Mouse (Mus musculus): Measurements from ENCODE around the gene Nlk. TPM values are rescaled to one million over a fixed set of nuclear protein-coding genes. Genes with fewer than 3 reads are reported as not detected.

Gene Nlk
- polyA plus RNA-seq, 1 experiment from 2014 or later, result 14.9 TPM

GRCm38 (mm10) chr11:78708642-78709041, 11.5 kb upstream of the Nlk start:
- no peak overlapping the region for H3K27ac ChIP-seq (replicated peaks in 1 of 2; ENCODE audit: control insufficient read depth in 1 of 2, insufficient read depth in 1 of 2, low read depth in 2 of 2, low read length in 2 of 2)
- no peaks in the 10 kb centered on the region for H3K4me1 ChIP-seq (ENCODE audit: control insufficient read depth in 2 of 2, insufficient read depth in 2 of 2, low read length in 2 of 2)
- H3K9ac ChIP-seq (ENCODE audit: low read length), result no peak overlapping the region
- H3K9me3 ChIP-seq (ENCODE audit: control insufficient read depth, low read length), result no peaks in the 10 kb centered on the region
- H3K36me3 ChIP-seq (ENCODE audit: control insufficient read depth, insufficient read depth, low read length), result no peaks in the 10 kb centered on the region
- 64% methylated on average over 2 of the region's 2 CpGs for WGBS
- no peak overlapping the region for H3K4me3 ChIP-seq (ENCODE audit: control insufficient read depth in 1 of 2, insufficient read depth in 1 of 2, low read depth in 1 of 2, low read length in 2 of 2)
- H3K27me3 ChIP-seq (ENCODE audit: control insufficient read depth, insufficient read depth, low read length), result no peaks in the 10 kb centered on the region
- no peak for ATAC-seq (ENCODE audit: insufficient number of reproducible peaks, insufficient read depth, low FRiP score, low read depth)
- no peak overlapping the region for H3K4me2 ChIP-seq (ENCODE audit: low read length)

GRCm38 (mm10) chr11:78706026-78706425, 8.9 kb upstream of the Nlk start:
- H3K9me3 ChIP-seq (ENCODE audit: control insufficient read depth, low read length), result no peaks in the 10 kb centered on the region
- H3K4me3 ChIP-seq (ENCODE audit: control insufficient read depth in 1 of 2, insufficient read depth in 1 of 2, low read depth in 1 of 2, low read length in 2 of 2), result no peak overlapping the region
- no peaks in the 10 kb centered on the region for H3K36me3 ChIP-seq (ENCODE audit: control insufficient read depth, insufficient read depth, low read length)
- no peak overlapping the region for H3K4me2 ChIP-seq (ENCODE audit: low read length)
- H3K4me1 ChIP-seq (ENCODE audit: control insufficient read depth in 2 of 2, insufficient read depth in 2 of 2, low read length in 2 of 2), result no peaks in the 10 kb centered on the region
- ATAC-seq (ENCODE audit: insufficient number of reproducible peaks, insufficient read depth, low FRiP score, low read depth), result no peak; the same call in 1 of the 2 replicates
- no peak overlapping the region for H3K27ac ChIP-seq (replicated peaks in 1 of 2; ENCODE audit: control insufficient read depth in 1 of 2, insufficient read depth in 1 of 2, low read depth in 2 of 2, low read length in 2 of 2)
- no peaks in the 10 kb centered on the region for H3K27me3 ChIP-seq (ENCODE audit: control insufficient read depth, insufficient read depth, low read length)
- H3K9ac ChIP-seq (ENCODE audit: low read length), result no peak overlapping the region

- no peak overlapping the region for H3K4me3 ChIP-seq (ENCODE audit: control insufficient read depth in 1 of 2, insufficient read depth in 1 of 2, low read depth in 1 of 2, low read length in 2 of 2)
- no peak overlapping the region for H3K27ac ChIP-seq (replicated peaks in 1 of 2; ENCODE audit: control insufficient read depth in 1 of 2, insufficient read depth in 1 of 2, low read depth in 2 of 2, low read length in 2 of 2)
- no peaks in the 10 kb centered on the region for H3K9me3 ChIP-seq (ENCODE audit: control insufficient read depth, low read length)
- H3K4me2 ChIP-seq (ENCODE audit: low read length), result no peak overlapping the region
- H3K36me3 ChIP-seq (ENCODE audit: control insufficient read depth, insufficient read depth, low read length), result no peaks in the 10 kb centered on the region
- no peaks in the 10 kb centered on the region for H3K27me3 ChIP-seq (ENCODE audit: control insufficient read depth, insufficient read depth, low read length)
- WGBS, result 55% methylated on average over 5 of the region's 5 CpGs
- no peak overlapping the region for H3K9ac ChIP-seq (ENCODE audit: low read length)
- no peak for ATAC-seq (ENCODE audit: insufficient number of reproducible peaks, insufficient read depth, low FRiP score, low read depth)
- H3K4me1 ChIP-seq (ENCODE audit: control insufficient read depth in 2 of 2, insufficient read depth in 2 of 2, low read length in 2 of 2), result no peaks in the 10 kb centered on the region
These were observed 5.9 kb upstream of the Nlk start for GRCm38 (mm10) chr11:78703085-78703484.

GRCm38 (mm10) chr11:78702319-78702718, 5.1 kb upstream of the Nlk start:
- Histone ChIP-seq H3K4me3 (ENCODE audit: control insufficient read depth in 1 of 2, insufficient read depth in 1 of 2, low read depth in 1 of 2, low read length in 2 of 2) (no peak overlapping the region), H3K36me3 (ENCODE audit: control insufficient read depth, insufficient read depth, low read length) (no peaks in the 10 kb centered on the region), H3K27ac (replicated peaks in 1 of 2; ENCODE audit: control insufficient read depth in 1 of 2, insufficient read depth in 1 of 2, low read depth in 2 of 2, low read length in 2 of 2) (no peak overlapping the region), H3K9me3 (ENCODE audit: control insufficient read depth, low read length) (no peaks in the 10 kb centered on the region), H3K27me3 (ENCODE audit: control insufficient read depth, insufficient read depth, low read length) (no peaks in the 10 kb centered on the region), H3K4me2 (ENCODE audit: low read length) (no peak overlapping the region), H3K9ac (ENCODE audit: low read length) (no peak overlapping the region), H3K4me1 (ENCODE audit: control insufficient read depth in 2 of 2, insufficient read depth in 2 of 2, low read length in 2 of 2) (no peaks in the 10 kb centered on the region)
- ATAC-seq (ENCODE audit: insufficient number of reproducible peaks, insufficient read depth, low FRiP score, low read depth), result no peak
- WGBS, result 48% methylated on average over 3 of the region's 3 CpGs

- peak overlapping the region; percentile 54 for H3K4me2 ChIP-seq (ENCODE audit: low read length)
- peak overlapping the region; percentile 56; the same call in 1 of the 2 replicates for H3K9ac ChIP-seq (ENCODE audit: low read length)
- peaks cover 14 to 34% of the 10 kb centered on the region in 2 experiments for H3K4me1 ChIP-seq (ENCODE audit: control insufficient read depth in 2 of 2, insufficient read depth in 2 of 2, low read length in 2 of 2)
- peak; percentile 84 for ATAC-seq (ENCODE audit: insufficient number of reproducible peaks, insufficient read depth, low FRiP score, low read depth)
- H3K9me3 ChIP-seq (ENCODE audit: control insufficient read depth, low read length), result no peaks in the 10 kb centered on the region
- peak overlapping the region; percentile 38 to 85 for H3K4me3 ChIP-seq (ENCODE audit: control insufficient read depth in 1 of 2, insufficient read depth in 1 of 2, low read depth in 1 of 2, low read length in 2 of 2)
- WGBS, result under 1% methylated on average over 12 of the region's 12 CpGs
- peak overlapping the region; percentile 5 to 73; a peak in 3 of 4 replicates for H3K27ac ChIP-seq (replicated peaks in 1 of 2; ENCODE audit: control insufficient read depth in 1 of 2, insufficient read depth in 1 of 2, low read depth in 2 of 2, low read length in 2 of 2)
- no peaks in the 10 kb centered on the region for H3K27me3 ChIP-seq (ENCODE audit: control insufficient read depth, insufficient read depth, low read length)
- H3K36me3 ChIP-seq (ENCODE audit: control insufficient read depth, insufficient read depth, low read length), result no peaks in the 10 kb centered on the region
These were observed 589 bp upstream of the Nlk start for GRCm38 (mm10) chr11:78697753-78698171.

GRCm38 (mm10) chr11:78694249-78694648, 2.9 kb downstream of the Nlk start:
- peak overlapping the region; percentile 44; the same call in 1 of the 2 replicates for H3K9ac ChIP-seq (ENCODE audit: low read length)

GRCm38 (mm10) chr11:78693307-78693706, 3.9 kb downstream of the Nlk start:
- 94% methylated on average over 8 of the region's 8 CpGs for WGBS
- H3K4me3 ChIP-seq (ENCODE audit: control insufficient read depth in 1 of 2, insufficient read depth in 1 of 2, low read depth in 1 of 2, low read length in 2 of 2), result no peak overlapping the region
- H3K4me1 ChIP-seq (ENCODE audit: control insufficient read depth in 2 of 2, insufficient read depth in 2 of 2, low read length in 2 of 2), result peaks cover 14 to 57% of the 10 kb centered on the region in 2 experiments
- no peak overlapping the region for H3K27ac ChIP-seq (replicated peaks in 1 of 2; ENCODE audit: control insufficient read depth in 1 of 2, insufficient read depth in 1 of 2, low read depth in 2 of 2, low read length in 2 of 2)
- ATAC-seq (ENCODE audit: insufficient number of reproducible peaks, insufficient read depth, low FRiP score, low read depth), result no peak
- H3K9ac ChIP-seq (ENCODE audit: low read length), result no peak overlapping the region
- H3K4me2 ChIP-seq (ENCODE audit: low read length), result no peak overlapping the region
- no peaks in the 10 kb centered on the region for H3K27me3 ChIP-seq (ENCODE audit: control insufficient read depth, insufficient read depth, low read length)
- H3K36me3 ChIP-seq (ENCODE audit: control insufficient read depth, insufficient read depth, low read length), result no peaks in the 10 kb centered on the region
- H3K9me3 ChIP-seq (ENCODE audit: control insufficient read depth, low read length), result no peaks in the 10 kb centered on the region

More at GRCm38 (mm10) chr11:78694249-78694648, 2.9 kb downstream of the Nlk start:
- 63% methylated on average over 3 of the region's 3 CpGs for WGBS
- Histone ChIP-seq H3K27me3 (ENCODE audit: control insufficient read depth, insufficient read depth, low read length) (no peaks in the 10 kb centered on the region), H3K4me3 (ENCODE audit: control insufficient read depth in 1 of 2, insufficient read depth in 1 of 2, low read depth in 1 of 2, low read length in 2 of 2) (peak overlapping the region; percentile 20 to 21), H3K4me2 (ENCODE audit: low read length) (peak overlapping the region; percentile 86), H3K36me3 (ENCODE audit: control insufficient read depth, insufficient read depth, low read length) (no peaks in the 10 kb centered on the region), H3K4me1 (ENCODE audit: control insufficient read depth in 2 of 2, insufficient read depth in 2 of 2, low read length in 2 of 2) (peaks cover 14 to 53% of the 10 kb centered on the region in 2 experiments), H3K27ac (replicated peaks in 1 of 2; ENCODE audit: control insufficient read depth in 1 of 2, insufficient read depth in 1 of 2, low read depth in 2 of 2, low read length in 2 of 2) (no peak overlapping the region; a peak in 1 of 4 replicates), H3K9me3 (ENCODE audit: control insufficient read depth, low read length) (no peaks in the 10 kb centered on the region)
- ATAC-seq (ENCODE audit: insufficient number of reproducible peaks, insufficient read depth, low FRiP score, low read depth), result no peak

GRCm38 (mm10) chr11:78691201-78691600, 6.0 kb downstream of the Nlk start:
- no peak for ATAC-seq (ENCODE audit: insufficient number of reproducible peaks, insufficient read depth, low FRiP score, low read depth)
- Histone ChIP-seq H3K4me3 (ENCODE audit: control insufficient read depth in 1 of 2, insufficient read depth in 1 of 2, low read depth in 1 of 2, low read length in 2 of 2) (no peak overlapping the region), H3K27ac (replicated peaks in 1 of 2; ENCODE audit: control insufficient read depth in 1 of 2, insufficient read depth in 1 of 2, low read depth in 2 of 2, low read length in 2 of 2) (no peak overlapping the region; a peak in 1 of 4 replicates), H3K36me3 (ENCODE audit: control insufficient read depth, insufficient read depth, low read length) (no peaks in the 10 kb centered on the region), H3K9ac (ENCODE audit: low read length) (no peak overlapping the region), H3K27me3 (ENCODE audit: control insufficient read depth, insufficient read depth, low read length) (no peaks in the 10 kb centered on the region), H3K4me2 (ENCODE audit: low read length) (peak overlapping the region; percentile 5), H3K4me1 (ENCODE audit: control insufficient read depth in 2 of 2, insufficient read depth in 2 of 2, low read length in 2 of 2) (peaks cover 16 to 63% of the 10 kb centered on the region in 2 experiments), H3K9me3 (ENCODE audit: control insufficient read depth, low read length) (no peaks in the 10 kb centered on the region)
- WGBS, result 45% methylated on average over 2 of the region's 2 CpGs

All from heart, embryonic 14.5 days (tissue).